Mouse (Mus musculus): Measurements from ENCODE around the gene Flnb. TPM values are rescaled to one million over a fixed set of nuclear protein-coding genes. Genes with fewer than 3 reads are reported as not detected.

Flnb gene
- polyA plus RNA-seq, 1 experiment from 2014 or later, result 8.7 TPM

DNA sequence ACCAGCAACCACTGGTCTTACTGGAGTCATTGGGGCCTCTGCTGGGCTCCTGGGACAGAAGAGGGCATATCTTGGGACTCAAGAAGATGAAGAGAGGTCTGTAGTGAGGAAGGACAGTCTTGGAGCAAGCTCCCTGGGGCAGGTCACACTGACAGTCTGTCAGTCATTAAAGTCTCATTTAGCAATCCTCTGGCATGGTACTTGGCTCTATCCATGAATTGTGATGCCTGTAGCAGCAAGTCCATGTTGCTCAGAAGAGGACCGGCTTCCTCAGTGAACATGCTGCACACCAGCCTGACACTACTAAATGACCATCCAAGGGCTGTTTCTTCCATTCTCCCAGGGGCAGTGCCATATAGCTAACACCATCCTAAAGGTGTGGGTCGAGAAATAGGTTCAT, 144.9 kb downstream of the Flnb start:
- Histone ChIP-seq H3K9ac (no peak overlapping the region), H3K4me2 (no peak overlapping the region), H3K4me1 (0 out of 2 replicates have a peak, but pooled peaks cover 4% of the 10 kb centered on the region), H3K4me3 (no peak overlapping the region), H3K27ac (no peak overlapping the region), H3K9me3 (replicated peaks) (no peaks in the 10 kb centered on the region), H3K27me3 (0 out of 2 replicates have a peak, but pooled peaks cover 3% of the 10 kb centered on the region), H3K36me3 (ENCODE audit: poor library complexity, severe bottlenecking) (no peaks in the 10 kb centered on the region)
- WGBS, result 78% methylated on average over 2 of the region's 2 CpGs
- ATAC-seq, result no peak

DNA sequence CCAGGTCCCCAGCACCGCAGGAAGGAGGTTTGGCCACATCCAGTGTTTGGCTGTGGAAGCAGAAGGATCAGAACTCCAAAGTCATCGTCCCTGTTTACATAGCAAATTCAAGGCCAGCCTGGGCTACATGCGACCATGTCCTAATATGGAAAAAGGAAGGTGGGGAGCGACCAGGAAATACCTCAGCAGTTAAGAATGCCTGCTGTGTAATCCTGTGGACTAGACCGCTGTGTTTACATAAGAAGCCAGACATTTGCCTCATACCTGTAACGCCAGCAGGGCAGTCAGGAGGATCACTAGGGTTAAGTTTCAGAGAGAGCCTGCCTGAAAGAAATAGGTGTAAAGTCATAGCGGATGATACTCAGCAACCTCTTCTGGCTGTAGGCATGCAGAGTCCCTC, 145.4 kb downstream of the Flnb start:
- H3K36me3 ChIP-seq (ENCODE audit: poor library complexity, severe bottlenecking), result no peaks in the 10 kb centered on the region
- no peak overlapping the region for H3K9ac ChIP-seq
- H3K27ac ChIP-seq, result no peak overlapping the region
- H3K9me3 ChIP-seq (replicated peaks), result no peaks in the 10 kb centered on the region
- WGBS, result 70% methylated on average over 7 of the region's 7 CpGs
- H3K27me3 ChIP-seq, result 0 out of 2 replicates have a peak, but pooled peaks cover 3% of the 10 kb centered on the region
- no peak overlapping the region for H3K4me2 ChIP-seq
- no peak for ATAC-seq
- no peak overlapping the region for H3K4me3 ChIP-seq
- 0 out of 2 replicates have a peak, but pooled peaks cover 4% of the 10 kb centered on the region for H3K4me1 ChIP-seq

- Histone ChIP-seq H3K4me2 (no peak overlapping the region), H3K36me3 (ENCODE audit: poor library complexity, severe bottlenecking) (no peaks in the 10 kb centered on the region), H3K9ac (no peak overlapping the region), H3K27me3 (0 out of 2 replicates have a peak, but pooled peaks cover 3% of the 10 kb centered on the region), H3K9me3 (replicated peaks) (no peaks in the 10 kb centered on the region), H3K4me3 (no peak overlapping the region), H3K4me1 (0 out of 2 replicates have a peak, but pooled peaks cover 4% of the 10 kb centered on the region), H3K27ac (no peak overlapping the region)
- ATAC-seq, result peak; percentile 75
- WGBS, result 54% methylated on average over 11 of the region's 11 CpGs
These were observed 146.6 kb downstream of the Flnb start for GRCm38 (mm10) chr14:7964219-7964889.

DNA sequence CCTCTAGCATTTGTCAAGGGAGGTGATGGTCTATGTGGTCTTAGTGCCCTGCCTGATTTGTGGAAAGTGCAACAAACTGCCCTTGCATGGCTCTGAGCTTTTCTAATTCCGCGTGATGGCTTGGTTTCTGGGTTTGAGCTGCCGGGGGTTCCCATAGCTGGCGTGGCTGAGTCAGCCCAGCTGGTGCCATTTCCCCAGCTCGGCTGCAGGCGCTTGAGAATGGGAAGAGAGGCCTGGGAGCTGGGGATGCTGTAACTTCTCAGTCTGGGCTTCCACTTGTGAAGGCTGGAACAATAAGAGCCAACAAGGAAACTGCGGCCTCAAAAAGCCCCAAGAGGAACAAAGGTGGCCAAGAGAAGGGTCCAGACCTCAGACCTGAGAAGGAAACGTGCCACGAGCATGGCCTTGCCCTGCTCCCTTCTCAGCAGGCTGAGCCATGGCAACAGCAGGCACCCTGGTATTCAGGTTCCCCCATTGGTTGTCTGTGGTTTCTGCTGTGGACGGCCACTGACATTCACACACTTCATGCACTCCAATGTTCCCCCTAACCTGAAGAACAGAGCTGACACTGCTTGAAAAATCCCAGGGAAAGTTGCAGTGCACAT, 154.2 kb downstream of the Flnb start:
- 73% methylated on average over 10 of the region's 10 CpGs for WGBS
- H3K27me3 ChIP-seq, result no peaks in the 10 kb centered on the region
- ATAC-seq, result no peak
- H3K9me3 ChIP-seq (replicated peaks), result no peaks in the 10 kb centered on the region
- no peaks in the 10 kb centered on the region for H3K36me3 ChIP-seq (ENCODE audit: poor library complexity, severe bottlenecking)
- no peak overlapping the region for H3K4me2 ChIP-seq
- H3K4me3 ChIP-seq, result no peak overlapping the region
- no peak overlapping the region for H3K27ac ChIP-seq
- no peak overlapping the region for H3K9ac ChIP-seq
- no peaks in the 10 kb centered on the region for H3K4me1 ChIP-seq

DNA sequence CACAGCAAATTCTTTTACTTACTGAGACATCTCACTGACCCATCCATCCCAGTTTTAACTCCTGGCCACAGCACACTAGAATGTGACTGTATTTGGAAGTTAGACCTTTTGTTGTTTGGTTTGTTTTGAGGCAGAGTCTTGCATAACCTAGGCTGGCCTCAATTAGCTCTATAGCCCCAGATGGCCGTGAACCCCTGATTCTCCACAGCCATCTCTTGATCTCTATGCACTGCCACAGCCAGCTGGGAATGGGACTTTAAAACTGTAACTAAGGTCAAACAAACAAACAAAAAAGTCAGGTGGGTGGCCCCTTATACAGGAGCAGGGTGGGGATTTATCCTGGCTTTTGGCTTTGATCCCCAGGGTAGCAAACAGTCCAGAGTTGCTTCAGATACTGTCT, 156.9 kb downstream of the Flnb start:
- no peak for ATAC-seq

DNA sequence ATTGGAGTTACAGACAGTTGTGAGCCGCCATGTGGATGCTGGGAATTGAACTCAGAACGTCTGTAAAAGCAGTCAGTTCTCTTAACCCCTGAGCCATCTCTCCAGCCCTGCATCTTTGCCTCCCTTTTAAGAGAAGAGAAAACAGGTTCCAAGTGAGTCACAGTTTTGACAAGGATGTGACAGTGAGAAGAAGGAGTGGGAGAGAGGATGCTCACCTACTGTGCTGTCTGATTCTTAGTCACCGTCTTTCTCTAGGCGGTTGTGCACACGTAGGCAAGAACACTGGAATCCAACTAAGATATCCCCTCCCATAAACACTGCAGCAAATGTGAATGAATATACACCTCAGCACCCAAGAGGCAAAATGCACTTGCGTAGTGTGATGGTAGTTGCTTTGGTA, 157.4 kb downstream of the Flnb start:
- no peak overlapping the region for H3K4me3 ChIP-seq
- H3K9me3 ChIP-seq (replicated peaks), result no peaks in the 10 kb centered on the region
- no peak overlapping the region for H3K9ac ChIP-seq
- 85% methylated on average over 6 of the region's 6 CpGs for WGBS
- no peaks in the 10 kb centered on the region for H3K4me1 ChIP-seq
- no peak overlapping the region for H3K4me2 ChIP-seq
- H3K27me3 ChIP-seq, result no peaks in the 10 kb centered on the region
- no peak overlapping the region for H3K27ac ChIP-seq
- ATAC-seq, result no peak
- H3K36me3 ChIP-seq (ENCODE audit: poor library complexity, severe bottlenecking), result no peaks in the 10 kb centered on the region

More for the DNA sequence above, 156.9 kb downstream of the Flnb start:
- H3K27me3 ChIP-seq, result no peaks in the 10 kb centered on the region
- H3K4me1 ChIP-seq, result no peaks in the 10 kb centered on the region
- no peaks in the 10 kb centered on the region for H3K9me3 ChIP-seq (replicated peaks)
- no peak overlapping the region for H3K9ac ChIP-seq
- H3K36me3 ChIP-seq (ENCODE audit: poor library complexity, severe bottlenecking), result no peaks in the 10 kb centered on the region
- H3K4me2 ChIP-seq, result no peak overlapping the region
- no peak overlapping the region for H3K4me3 ChIP-seq
- WGBS, result 94% methylated on average over 1 of the region's 1 CpGs
- H3K27ac ChIP-seq, result no peak overlapping the region

DNA sequence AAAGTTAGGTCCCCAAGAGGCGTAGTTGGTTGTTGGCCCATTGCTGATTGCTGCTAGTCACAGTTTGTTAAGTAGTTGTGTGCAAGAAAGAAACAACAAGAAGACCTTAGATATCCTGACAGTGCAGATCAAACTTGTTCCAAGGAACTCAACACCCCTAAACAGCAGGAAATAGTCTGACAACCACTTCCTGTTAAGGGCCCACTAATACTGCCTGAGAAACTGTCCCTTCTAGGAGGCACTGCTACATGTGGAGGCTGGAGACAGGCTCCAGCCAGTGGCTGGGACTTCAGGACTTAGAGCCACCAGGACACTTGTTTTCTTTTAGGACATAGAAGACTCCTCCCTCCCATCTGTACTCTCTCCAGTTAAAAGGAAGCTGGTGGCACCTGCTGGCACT, 159.7 kb downstream of the Flnb start:
- Histone ChIP-seq H3K27ac (no peak overlapping the region), H3K4me2 (no peak overlapping the region), H3K4me1 (no peaks in the 10 kb centered on the region), H3K9ac (no peak overlapping the region), H3K27me3 (no peaks in the 10 kb centered on the region), H3K36me3 (ENCODE audit: poor library complexity, severe bottlenecking) (no peaks in the 10 kb centered on the region), H3K9me3 (replicated peaks) (no peaks in the 10 kb centered on the region), H3K4me3 (no peak overlapping the region)
- no peak for ATAC-seq
- WGBS, result 97% methylated on average over 1 of the region's 1 CpGs

DNA sequence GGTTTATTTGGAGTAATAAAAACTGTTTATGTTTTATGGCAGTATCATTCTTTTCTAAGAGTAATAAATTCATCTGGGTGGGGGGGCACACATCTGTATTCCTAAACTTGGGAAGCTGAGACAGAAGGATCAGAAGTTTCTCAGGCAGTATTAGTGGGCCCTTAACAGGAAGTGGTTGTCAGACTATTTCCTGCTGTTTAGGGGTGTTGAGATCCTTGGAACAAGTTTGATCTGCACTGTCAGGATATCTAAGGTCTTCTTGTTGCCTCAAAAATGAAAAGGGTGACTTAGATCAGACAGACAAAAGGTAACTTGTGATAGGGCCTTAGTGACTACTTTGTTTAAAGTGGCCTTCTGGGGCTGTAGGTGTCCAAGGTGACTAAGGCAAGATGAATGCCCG, 160.4 kb downstream of the Flnb start:
- Histone ChIP-seq H3K27ac (no peak overlapping the region), H3K9ac (no peak overlapping the region), H3K4me2 (no peak overlapping the region), H3K36me3 (ENCODE audit: poor library complexity, severe bottlenecking) (no peaks in the 10 kb centered on the region), H3K4me1 (no peaks in the 10 kb centered on the region), H3K4me3 (no peak overlapping the region), H3K9me3 (replicated peaks) (no peaks in the 10 kb centered on the region), H3K27me3 (no peaks in the 10 kb centered on the region)
- no peak for ATAC-seq
- WGBS, result 83% methylated on average over 1 of the region's 1 CpGs

DNA sequence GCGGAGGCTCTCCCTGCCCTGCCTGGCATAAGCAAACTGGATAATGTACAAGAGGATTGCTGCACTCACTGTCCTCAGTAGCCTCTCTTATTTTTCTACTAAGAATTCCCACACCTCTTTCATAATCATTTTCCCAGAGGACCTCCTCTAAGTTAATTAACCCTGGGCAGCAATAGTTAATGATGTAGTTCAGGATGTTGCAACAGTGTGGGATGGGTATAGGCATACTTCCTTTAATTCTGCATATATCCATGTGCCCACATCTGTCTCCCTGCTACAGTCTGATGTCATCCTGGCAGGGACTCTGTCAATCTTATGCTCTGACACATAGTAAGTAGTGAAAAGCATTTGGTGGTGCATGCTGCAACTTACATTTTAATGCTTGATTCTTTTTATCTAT, 163.5 kb downstream of the Flnb start:
- H3K27ac ChIP-seq, result no peak overlapping the region
- no peaks in the 10 kb centered on the region for H3K27me3 ChIP-seq
- no peaks in the 10 kb centered on the region for H3K4me1 ChIP-seq
- no peaks in the 10 kb centered on the region for H3K9me3 ChIP-seq (replicated peaks)
- no peak overlapping the region for H3K4me2 ChIP-seq
- no peak overlapping the region for H3K4me3 ChIP-seq
- no peaks in the 10 kb centered on the region for H3K36me3 ChIP-seq (ENCODE audit: poor library complexity, severe bottlenecking)
- no peak for ATAC-seq
- H3K9ac ChIP-seq, result no peak overlapping the region
- 96% methylated on average over 1 of the region's 1 CpGs for WGBS

- no peaks in the 10 kb centered on the region for H3K9me3 ChIP-seq (replicated peaks)
- no peak overlapping the region for H3K4me2 ChIP-seq
- H3K27me3 ChIP-seq, result no peaks in the 10 kb centered on the region
- no peaks in the 10 kb centered on the region for H3K36me3 ChIP-seq (ENCODE audit: poor library complexity, severe bottlenecking)
- no peak overlapping the region for H3K9ac ChIP-seq
- H3K27ac ChIP-seq, result no peak overlapping the region
- 95% methylated on average over 6 of the region's 6 CpGs for WGBS
- no peak overlapping the region for H3K4me3 ChIP-seq
- no peak for ATAC-seq
- no peaks in the 10 kb centered on the region for H3K4me1 ChIP-seq
These were observed 169.2 kb downstream of the Flnb start for GRCm38 (mm10) chr14:7986913-7987312.

DNA sequence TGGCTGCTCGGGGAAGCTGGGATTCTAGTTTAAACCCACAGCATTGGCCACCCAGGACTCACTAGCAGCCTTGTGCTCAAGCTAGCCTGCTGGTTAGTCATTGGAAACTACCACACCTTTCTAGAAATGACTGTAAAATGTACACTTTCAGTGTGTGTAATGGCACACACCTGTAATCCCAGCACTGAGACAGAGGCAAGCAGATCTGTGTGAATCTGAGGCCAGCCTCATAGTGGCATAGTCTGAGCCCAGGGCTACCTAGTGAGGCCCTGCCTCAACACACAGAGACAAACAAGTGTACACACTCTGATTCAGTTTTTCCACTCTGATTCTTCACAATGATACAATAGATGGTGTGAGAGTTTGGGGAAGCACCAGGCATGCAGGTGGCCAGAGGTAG, 171.6 kb downstream of the Flnb start:
- Histone ChIP-seq H3K27ac (no peak overlapping the region), H3K27me3 (no peaks in the 10 kb centered on the region), H3K4me3 (no peak overlapping the region), H3K4me1 (no peaks in the 10 kb centered on the region), H3K36me3 (ENCODE audit: poor library complexity, severe bottlenecking) (no peaks in the 10 kb centered on the region), H3K9ac (no peak overlapping the region), H3K9me3 (replicated peaks) (no peaks in the 10 kb centered on the region), H3K4me2 (no peak overlapping the region)
- 55% methylated on average over 1 of the region's 1 CpGs for WGBS
- ATAC-seq, result no peak

DNA sequence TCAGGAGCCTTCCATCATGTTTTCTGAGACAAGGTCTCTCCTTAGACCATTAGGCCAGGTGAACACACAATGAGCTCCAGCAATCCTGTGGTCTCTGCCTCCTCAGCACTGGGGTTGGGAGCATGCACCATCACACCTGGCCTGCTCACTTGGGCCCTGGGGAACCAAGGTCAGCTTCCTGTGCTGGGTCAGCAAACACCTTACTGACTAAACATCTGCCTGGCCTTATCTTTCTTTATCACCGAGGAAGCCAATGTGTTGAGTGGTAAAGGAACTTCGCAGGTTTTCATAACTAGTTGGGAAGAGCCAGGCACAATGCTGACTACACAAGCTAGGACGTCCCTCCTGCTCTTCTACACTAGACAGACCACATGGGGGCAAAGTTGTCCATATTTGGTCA, 172.2 kb downstream of the Flnb start:
- Histone ChIP-seq H3K4me3 (no peak overlapping the region), H3K27ac (no peak overlapping the region), H3K27me3 (no peaks in the 10 kb centered on the region), H3K9me3 (replicated peaks) (no peaks in the 10 kb centered on the region), H3K9ac (no peak overlapping the region), H3K4me2 (no peak overlapping the region), H3K4me1 (no peaks in the 10 kb centered on the region), H3K36me3 (ENCODE audit: poor library complexity, severe bottlenecking) (no peaks in the 10 kb centered on the region)
- WGBS, result 89% methylated on average over 3 of the region's 3 CpGs
- no peak for ATAC-seq

Measured in forebrain, embryonic 13.5 days (tissue).